Mouse (Mus musculus) hindbrain, embryonic 13.5 days (tissue): ENCODE data around the gene Slc25a39. TPM values are rescaled to one million over a fixed set of nuclear protein-coding genes. Genes with fewer than 3 reads are reported as not detected.

Experiments used
- ATAC-seq: fragments of 200-750 bp; cut with Nextera tagmentation; 2 replicates; pipeline ENCODE4 v1.8.0; 2017; ENCODE audit warnings: moderate TSS enrichment; ENCODE audit not compliant: low FRiP score
- H3K27ac ChIP-seq: fragments of 300-500 bp; sonication (generic); 2 replicates; pipeline ENCODE4 v1.5.1; 2015; ENCODE audit warnings: inconsistent platforms, mild to moderate bottlenecking, moderate library complexity
- H3K27me3 ChIP-seq: fragments of 300-500 bp; sonication (generic); 2 replicates; pipeline ENCODE4 v1.6.1; 2015; ENCODE audit warnings: mild to moderate bottlenecking, inconsistent platforms
- H3K36me3 ChIP-seq: fragments of 300-500 bp; sonication (generic); 2 replicates; pipeline ENCODE4 v1.6.1; 2015; ENCODE audit warnings: mild to moderate bottlenecking, inconsistent platforms
- H3K4me1 ChIP-seq: fragments of 300-500 bp; sonication (generic); replicated peaks from 2 replicates; pipeline ENCODE4 v1.6.1; 2015; ENCODE audit warnings: inconsistent platforms
- H3K4me2 ChIP-seq: fragments of 300-500 bp; sonication (generic); 2 replicates; pipeline ENCODE4 v1.6.1; 2015; ENCODE audit warnings: inconsistent platforms, mild to moderate bottlenecking, moderate library complexity
- H3K4me3 ChIP-seq: fragments of 300-500 bp; sonication (generic); 2 replicates; pipeline ENCODE4 v1.5.1; 2015; ENCODE audit warnings: mild to moderate bottlenecking, inconsistent platforms
- H3K9ac ChIP-seq: fragments of 300-500 bp; sonication (generic); 2 replicates; pipeline ENCODE4 v1.6.1; 2015; ENCODE audit warnings: mild to moderate bottlenecking, inconsistent platforms
- H3K9me3 ChIP-seq: fragments of 300-500 bp; sonication (generic); 2 replicates; pipeline ENCODE4 v1.6.1; 2016; ENCODE audit warnings: inconsistent platforms
- WGBS: fragments of 180-500 bp; shearing (Covaris S2); methylation state at CpG from one replicate; pipeline ENCODE4 v1.1.7; 2015; 5-methylcytosine and 5-hydroxymethylcytosine counted together
- microRNA-seq: library from miRNA; unstranded; fragments of <30 nt; microRNA quantifications from one replicate; pipeline ENCODE4, GENCODE M21; 2016
- polyA plus RNA-seq: library from polyadenylated mRNA; unstranded; fragments of >200 nt; fragmentation: Nextera tagmentation; extraction: Ambion mirVana; gene quantifications from 2 replicates; pipeline ENCODE4 v1.2.1, GENCODE M21; 2015

The Slc25a39 gene
- polyA plus RNA-seq, 1 experiment from 2014 or later: 147 TPM

- ATAC-seq: no peak
- no peak overlapping the region for H3K9ac ChIP-seq
- H3K4me2 ChIP-seq: no peak overlapping the region
- 76% methylated on average over 31 of the region's 31 CpGs for WGBS
- no peak overlapping the region for H3K4me3 ChIP-seq
- no peaks in the 10 kb centered on the region for H3K9me3 ChIP-seq
- H3K4me1 ChIP-seq: no peaks in the 10 kb centered on the region
- H3K36me3 ChIP-seq: no peaks in the 10 kb centered on the region
- H3K27ac ChIP-seq: no peak overlapping the region
- peaks cover 9% of the 10 kb centered on the region for H3K27me3 ChIP-seq
Measured at GRCm38 (mm10) chr11:102356636-102357350, 51.0 kb downstream of the Slc25a39 start.

DNA sequence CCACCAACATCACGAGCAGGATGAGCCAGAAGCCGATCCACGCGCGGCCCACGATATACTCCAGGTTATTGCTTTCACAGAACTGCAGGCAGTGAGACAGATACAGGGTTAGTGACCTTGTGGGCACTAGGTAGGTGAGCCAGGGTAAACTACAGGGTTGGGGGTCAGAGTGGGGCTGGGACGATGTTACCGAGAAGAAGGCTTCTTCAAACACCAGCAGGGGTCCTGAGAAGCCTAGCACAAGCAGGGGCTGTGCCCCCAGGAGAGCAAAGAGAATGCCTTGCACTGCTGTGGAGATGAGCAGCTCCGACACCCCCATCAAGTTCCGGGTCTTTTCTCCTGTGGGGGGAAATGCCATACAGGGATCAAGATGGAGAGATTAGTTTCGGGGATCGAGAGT, 51.6 kb downstream of the Slc25a39 start:
- Histone ChIP-seq H3K27ac (no peak overlapping the region), H3K9ac (no peak overlapping the region), H3K4me3 (no peak overlapping the region)

GRCm38 (mm10) chr11:102355501-102355900, 52.2 kb downstream of the Slc25a39 start:
- no peak for ATAC-seq
- WGBS: 82% methylated on average over 3 of the region's 3 CpGs
- Histone ChIP-seq H3K4me3 (no peak overlapping the region), H3K27ac (no peak overlapping the region), H3K9ac (no peak overlapping the region), H3K4me2 (no peak overlapping the region), H3K9me3 (no peaks in the 10 kb centered on the region), H3K4me1 (no peaks in the 10 kb centered on the region), H3K27me3 (peaks cover 10% of the 10 kb centered on the region), H3K36me3 (no peaks in the 10 kb centered on the region)

More for the DNA sequence above, 51.6 kb downstream of the Slc25a39 start:
- ATAC-seq: no peak
- Histone ChIP-seq H3K27me3 (peaks cover 10% of the 10 kb centered on the region), H3K4me2 (no peak overlapping the region), H3K36me3 (no peaks in the 10 kb centered on the region), H3K4me1 (no peaks in the 10 kb centered on the region), H3K9me3 (no peaks in the 10 kb centered on the region)
- 84% methylated on average over 12 of the region's 12 CpGs for WGBS

DNA sequence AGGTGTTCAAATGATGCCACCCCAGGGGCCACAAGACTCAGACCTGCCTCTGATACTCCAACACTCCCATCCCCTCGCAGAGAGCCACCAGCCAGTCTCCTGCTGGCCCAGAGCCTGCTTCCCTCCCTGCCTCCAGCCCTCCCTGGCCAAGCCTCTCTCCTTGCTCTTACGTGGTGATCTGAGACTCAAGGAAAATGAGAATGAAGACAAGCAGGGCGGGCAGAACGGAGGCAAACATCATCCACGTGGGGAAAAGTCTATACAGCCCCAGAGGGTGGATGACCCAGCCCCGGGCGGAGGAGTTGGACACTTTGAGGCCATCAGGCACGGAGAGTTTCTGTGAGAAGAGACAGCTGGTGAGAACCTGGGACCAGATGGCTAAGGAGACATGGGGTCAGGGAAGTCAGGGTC, 54.7 kb downstream of the Slc25a39 start:
- no peaks in the 10 kb centered on the region for H3K9me3 ChIP-seq
- H3K9ac ChIP-seq: no peak overlapping the region
- H3K27ac ChIP-seq: no peak overlapping the region
- H3K36me3 ChIP-seq: no peaks in the 10 kb centered on the region
- 43% methylated on average over 8 of the region's 8 CpGs for WGBS
- no peak overlapping the region for H3K4me3 ChIP-seq
- no peak overlapping the region for H3K4me2 ChIP-seq
- H3K27me3 ChIP-seq: peaks cover 10% of the 10 kb centered on the region; the same call in 1 of the 2 replicates
- ATAC-seq: no peak
- H3K4me1 ChIP-seq: no peaks in the 10 kb centered on the region

Small RNAs within 50 kb of the gene (microRNA-seq; reads per million reads assigned to microRNA genes)
- gene Mir6930: not detected

Other genes with a start within 250 kb of the Slc25a39 start
- 144 and 148 TPM in 2 replicates for gene Lsm12, start 222.7 kb downstream of the Slc25a39 start, polyA plus RNA-seq
- 30.0 and 37.2 TPM in 2 replicates for gene G6pc3, start 218.3 kb downstream of the Slc25a39 start, polyA plus RNA-seq
- gene Hdac5, start 177.8 kb downstream of the Slc25a39 start, polyA plus RNA-seq: 82.0 and 85.4 TPM in 2 replicates
- 3.8 TPM in 2 replicates for gene BC030867, start 159.1 kb downstream of the Slc25a39 start, polyA plus RNA-seq
- gene Asb16, start 139.2 kb downstream of the Slc25a39 start, polyA plus RNA-seq: not detected in 2 replicates
- gene Tmub2, start 123.0 kb downstream of the Slc25a39 start, polyA plus RNA-seq: 81.3 and 82.8 TPM in 2 replicates
- 29.2 and 29.9 TPM in 2 replicates for gene Atxn7l3, start 111.3 kb downstream of the Slc25a39 start, polyA plus RNA-seq
- gene Ubtf, start 88.2 kb downstream of the Slc25a39 start, polyA plus RNA-seq: 77.1 and 82.7 TPM in 2 replicates
- gene Slc4a1, start 41.7 kb downstream of the Slc25a39 start, polyA plus RNA-seq: 4.4 and 5.0 TPM in 2 replicates
- gene Rundc3a, start 14.5 kb downstream of the Slc25a39 start, polyA plus RNA-seq: 135 and 144 TPM in 2 replicates
- 76.5 and 77.3 TPM in 2 replicates for gene Grn, start 22.4 kb upstream of the Slc25a39 start, polyA plus RNA-seq
- gene Fam171a2, start 39.7 kb upstream of the Slc25a39 start, polyA plus RNA-seq: 15.9 and 17.1 TPM in 2 replicates
- gene Itga2b, start 62.2 kb upstream of the Slc25a39 start, polyA plus RNA-seq: 5.9 and 6.2 TPM in 2 replicates
- gene Gpatch8, start 148.4 kb upstream of the Slc25a39 start, polyA plus RNA-seq: 83.4 and 86.1 TPM in 2 replicates
- gene Gm11627, start 171.5 kb upstream of the Slc25a39 start, polyA plus RNA-seq: 2.8 and 5.3 TPM in 2 replicates
- 10.5 and 11.8 TPM in 2 replicates for gene Fzd2, start 196.4 kb upstream of the Slc25a39 start, polyA plus RNA-seq